Mouse (Mus musculus): Measurements from ENCODE around the gene Hoxb3.

Gene Hoxb3

GRCm38 (mm10) chr11:96338957-96339855, 16.1 kb downstream of the Hoxb3 start:
- no peak for DNase-seq (ENCODE audit: extremely low read depth, low read depth, low spot score)

GRCm38 (mm10) chr11:96340698-96341365, 17.7 kb downstream of the Hoxb3 start:
- no peak for DNase-seq (ENCODE audit: extremely low read depth, low read depth, low spot score)

- no peak for DNase-seq (ENCODE audit: extremely low read depth, low read depth, low spot score)
These were observed 18.8 kb downstream of the Hoxb3 start for GRCm38 (mm10) chr11:96341701-96342575.

GRCm38 (mm10) chr11:96342576-96342930, 19.4 kb downstream of the Hoxb3 start:
- DNase-seq (ENCODE audit: extremely low read depth, low read depth, low spot score) = no peak

- no peak for DNase-seq (ENCODE audit: extremely low read depth, low read depth, low spot score)
These were observed 20.1 kb downstream of the Hoxb3 start for GRCm38 (mm10) chr11:96343206-96343745.

- DNase-seq (ENCODE audit: extremely low read depth, low read depth, low spot score) = no peak
These were observed 21.1 kb downstream of the Hoxb3 start for GRCm38 (mm10) chr11:96344061-96344877.

GRCm38 (mm10) chr11:96344878-96345159, 21.7 kb downstream of the Hoxb3 start:
- DNase-seq (ENCODE audit: extremely low read depth, low read depth, low spot score) = no peak

- DNase-seq (ENCODE audit: extremely low read depth, low read depth, low spot score) = no peak
These were observed 22.2 kb downstream of the Hoxb3 start for GRCm38 (mm10) chr11:96345220-96345892.

GRCm38 (mm10) chr11:96345893-96346806, 23.0 kb downstream of the Hoxb3 start:
- DNase-seq (ENCODE audit: extremely low read depth, low read depth, low spot score) = no peak

GRCm38 (mm10) chr11:96346916-96347520, 23.9 kb downstream of the Hoxb3 start:
- no peak for DNase-seq (ENCODE audit: extremely low read depth, low read depth, low spot score)

GRCm38 (mm10) chr11:96347717-96348116, 24.6 kb downstream of the Hoxb3 start:
- DNase-seq (ENCODE audit: extremely low read depth, low read depth, low spot score) = no peak

GRCm38 (mm10) chr11:96348141-96348928, 25.2 kb downstream of the Hoxb3 start:
- DNase-seq (ENCODE audit: extremely low read depth, low read depth, low spot score) = no peak

- DNase-seq (ENCODE audit: extremely low read depth, low read depth, low spot score) = no peak
These were observed 25.9 kb downstream of the Hoxb3 start for GRCm38 (mm10) chr11:96348988-96349387.

GRCm38 (mm10) chr11:96349491-96350340, 26.6 kb downstream of the Hoxb3 start:
- DNase-seq (ENCODE audit: extremely low read depth, low read depth, low spot score) = no peak

GRCm38 (mm10) chr11:96350341-96350624, 27.2 kb downstream of the Hoxb3 start, which contains the start of gene Hoxb2:
Gene Hoxb2 (plus strand): TSS chr11:96350525.
- no peak for DNase-seq (ENCODE audit: extremely low read depth, low read depth, low spot score)

- no peak for DNase-seq (ENCODE audit: extremely low read depth, low read depth, low spot score)
These were observed 27.7 kb downstream of the Hoxb3 start for GRCm38 (mm10) chr11:96350791-96351190.

- DNase-seq (ENCODE audit: extremely low read depth, low read depth, low spot score) = no peak
These were observed 28.2 kb downstream of the Hoxb3 start for GRCm38 (mm10) chr11:96351312-96351711.

Measured in fat pad, adult 2 months (tissue).